Mouse (Mus musculus): ENCODE measurements at regions not wholly inside any gene's neighbourhood (a gene's known extent, or its start where the extent isn't known, plus 50 kb on each side); places are given as distances from the start of the nearest gene placed in this dataset.

GRCm38 (mm10) chr4:12538694-12539121 lies 366.9 kb upstream of the Fam92a start:
- Histone ChIP-seq H3K4me1 (ENCODE audit: control insufficient read depth, insufficient read depth, low read length) (no peaks in the 10 kb centered on the region), H3K9me3 (ENCODE audit: control insufficient read depth, low read length) (no peaks in the 10 kb centered on the region), H3K4me3 (ENCODE audit: low read length) (no peak overlapping the region), H3K27me3 (ENCODE audit: control insufficient read depth, insufficient read depth, low read length) (no peaks in the 10 kb centered on the region), H3K9ac (ENCODE audit: low read depth, low read length) (no peak overlapping the region), H3K36me3 (ENCODE audit: control insufficient read depth, insufficient read depth, low read length) (no peaks in the 10 kb centered on the region), H3K4me2 (replicated peaks; ENCODE audit: low read depth, low read length) (0 out of 2 replicates have a peak overlapping the region, but pooled peaks have one; percentile 15), H3K27ac (ENCODE audit: low read depth, low read length) (no peak overlapping the region)
- ATAC-seq (ENCODE audit: low FRiP score, low TSS enrichment): peak; percentile 76; the same call in 1 of the 2 replicates
- 10% methylated on average over 4 of the region's 4 CpGs for WGBS

DNA sequence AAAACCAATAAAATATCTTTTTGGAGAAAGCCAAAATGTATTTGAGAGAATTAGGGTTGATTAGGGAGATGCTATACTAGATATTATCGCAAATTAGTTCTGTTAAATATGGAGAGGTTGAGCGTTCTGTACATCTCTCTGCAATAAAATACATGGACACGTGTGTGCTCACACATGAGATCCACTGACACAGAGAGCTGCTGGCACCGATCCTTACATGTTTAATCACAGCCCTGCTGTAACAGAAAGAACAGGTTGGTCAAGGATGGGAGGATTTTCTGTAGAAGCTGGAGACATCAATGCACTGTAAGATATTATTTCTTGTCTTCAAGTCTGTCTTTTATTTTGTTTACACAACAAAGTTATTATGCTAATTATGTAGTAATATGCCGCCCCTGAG lies 366.2 kb upstream of the Fam92a start:
- H3K27ac ChIP-seq (ENCODE audit: low read depth, low read length): no peak overlapping the region
- H3K36me3 ChIP-seq (ENCODE audit: control insufficient read depth, insufficient read depth, low read length): no peaks in the 10 kb centered on the region
- no peaks in the 10 kb centered on the region for H3K27me3 ChIP-seq (ENCODE audit: control insufficient read depth, insufficient read depth, low read length)
- no peaks in the 10 kb centered on the region for H3K9me3 ChIP-seq (ENCODE audit: control insufficient read depth, low read length)
- no peak overlapping the region for H3K9ac ChIP-seq (ENCODE audit: low read depth, low read length)
- no peaks in the 10 kb centered on the region for H3K4me1 ChIP-seq (ENCODE audit: control insufficient read depth, insufficient read depth, low read length)
- 72% methylated on average over 5 of the region's 5 CpGs for WGBS
- H3K4me3 ChIP-seq (ENCODE audit: low read length): no peak overlapping the region
- no peak for ATAC-seq (ENCODE audit: low FRiP score, low TSS enrichment)
- H3K4me2 ChIP-seq (replicated peaks; ENCODE audit: low read depth, low read length): no peak overlapping the region

DNA sequence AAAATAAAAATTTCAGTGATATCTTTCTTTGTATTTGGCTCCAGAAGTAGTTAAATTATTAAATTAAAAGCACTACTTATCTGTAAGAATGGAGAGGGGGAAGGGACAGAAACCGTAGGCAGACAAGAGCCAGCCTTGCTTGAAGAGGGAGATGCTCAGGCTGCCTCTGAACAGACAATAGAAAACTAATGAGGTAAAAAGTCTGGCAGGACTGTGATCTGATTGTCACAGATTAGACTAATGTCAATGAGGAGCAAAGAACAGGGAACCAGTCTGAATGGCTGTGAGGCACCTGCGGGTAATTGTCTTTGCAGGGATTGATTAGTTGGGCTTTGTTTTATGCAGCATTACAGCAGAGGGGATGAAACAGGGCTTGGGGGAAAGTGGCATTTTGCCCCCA lies 362.3 kb upstream of the Fam92a start:
- H3K9me3 ChIP-seq (ENCODE audit: control insufficient read depth, low read length): no peaks in the 10 kb centered on the region
- no peaks in the 10 kb centered on the region for H3K4me1 ChIP-seq (ENCODE audit: control insufficient read depth, insufficient read depth, low read length)
- no peak for ATAC-seq (ENCODE audit: low FRiP score, low TSS enrichment)
- H3K4me2 ChIP-seq (replicated peaks; ENCODE audit: low read depth, low read length): no peak overlapping the region
- H3K4me3 ChIP-seq (ENCODE audit: low read length): no peak overlapping the region
- no peaks in the 10 kb centered on the region for H3K36me3 ChIP-seq (ENCODE audit: control insufficient read depth, insufficient read depth, low read length)
- no peaks in the 10 kb centered on the region for H3K27me3 ChIP-seq (ENCODE audit: control insufficient read depth, insufficient read depth, low read length)
- H3K27ac ChIP-seq (ENCODE audit: low read depth, low read length): no peak overlapping the region
- WGBS: 64% methylated on average over 2 of the region's 2 CpGs
- H3K9ac ChIP-seq (ENCODE audit: low read depth, low read length): no peak overlapping the region

- Histone ChIP-seq H3K4me1 (ENCODE audit: control insufficient read depth, insufficient read depth, low read length) (no peaks in the 10 kb centered on the region), H3K36me3 (ENCODE audit: control insufficient read depth, insufficient read depth, low read length) (no peaks in the 10 kb centered on the region), H3K27me3 (ENCODE audit: control insufficient read depth, insufficient read depth, low read length) (no peaks in the 10 kb centered on the region), H3K27ac (ENCODE audit: low read depth, low read length) (no peak overlapping the region), H3K4me3 (ENCODE audit: low read length) (no peak overlapping the region), H3K9me3 (ENCODE audit: control insufficient read depth, low read length) (no peaks in the 10 kb centered on the region), H3K4me2 (replicated peaks; ENCODE audit: low read depth, low read length) (no peak overlapping the region), H3K9ac (ENCODE audit: low read depth, low read length) (no peak overlapping the region)
- ATAC-seq (ENCODE audit: low FRiP score, low TSS enrichment): no peak
- 54% methylated on average over 4 of the region's 4 CpGs for WGBS
These were observed 361.1 kb upstream of the Fam92a start for GRCm38 (mm10) chr4:12532961-12533360.

GRCm38 (mm10) chr4:12522358-12522757 lies 350.5 kb upstream of the Fam92a start:
- Histone ChIP-seq H3K27ac (ENCODE audit: low read depth, low read length) (no peak overlapping the region), H3K4me1 (ENCODE audit: control insufficient read depth, insufficient read depth, low read length) (no peaks in the 10 kb centered on the region), H3K9ac (ENCODE audit: low read depth, low read length) (no peak overlapping the region), H3K36me3 (ENCODE audit: control insufficient read depth, insufficient read depth, low read length) (no peaks in the 10 kb centered on the region), H3K4me3 (ENCODE audit: low read length) (no peak overlapping the region), H3K27me3 (ENCODE audit: control insufficient read depth, insufficient read depth, low read length) (no peaks in the 10 kb centered on the region), H3K9me3 (ENCODE audit: control insufficient read depth, low read length) (no peaks in the 10 kb centered on the region), H3K4me2 (replicated peaks; ENCODE audit: low read depth, low read length) (no peak overlapping the region)
- ATAC-seq (ENCODE audit: low FRiP score, low TSS enrichment): no peak
- WGBS: 66% methylated on average over 7 of the region's 7 CpGs

DNA sequence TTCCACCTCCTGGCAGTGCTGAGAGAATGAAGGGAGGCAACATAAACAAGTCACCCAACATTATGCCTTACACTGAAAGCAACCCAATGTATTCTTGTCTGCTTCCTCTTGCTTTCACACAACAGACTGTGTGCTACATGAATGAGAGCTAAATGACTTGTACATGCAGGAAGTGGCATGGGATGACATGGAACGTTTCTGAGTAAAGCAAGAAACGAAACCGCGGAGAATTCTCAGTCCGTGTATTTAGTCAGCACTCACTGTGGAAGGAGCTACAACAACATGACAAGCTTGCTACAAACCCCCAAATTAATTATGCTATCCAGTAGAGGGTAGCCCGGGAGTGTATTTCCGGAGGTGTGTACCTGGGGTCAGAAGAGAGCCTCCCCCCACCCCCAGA lies 349.4 kb upstream of the Fam92a start:
- no peaks in the 10 kb centered on the region for H3K27me3 ChIP-seq (ENCODE audit: control insufficient read depth, insufficient read depth, low read length)
- no peak overlapping the region for H3K4me3 ChIP-seq (ENCODE audit: low read length)
- no peak overlapping the region for H3K27ac ChIP-seq (ENCODE audit: low read depth, low read length)
- H3K4me2 ChIP-seq (replicated peaks; ENCODE audit: low read depth, low read length): no peak overlapping the region
- no peaks in the 10 kb centered on the region for H3K9me3 ChIP-seq (ENCODE audit: control insufficient read depth, low read length)
- no peak for ATAC-seq (ENCODE audit: low FRiP score, low TSS enrichment)
- no peaks in the 10 kb centered on the region for H3K36me3 ChIP-seq (ENCODE audit: control insufficient read depth, insufficient read depth, low read length)
- no peak overlapping the region for H3K9ac ChIP-seq (ENCODE audit: low read depth, low read length)
- no peaks in the 10 kb centered on the region for H3K4me1 ChIP-seq (ENCODE audit: control insufficient read depth, insufficient read depth, low read length)
- 82% methylated on average over 7 of the region's 7 CpGs for WGBS

DNA sequence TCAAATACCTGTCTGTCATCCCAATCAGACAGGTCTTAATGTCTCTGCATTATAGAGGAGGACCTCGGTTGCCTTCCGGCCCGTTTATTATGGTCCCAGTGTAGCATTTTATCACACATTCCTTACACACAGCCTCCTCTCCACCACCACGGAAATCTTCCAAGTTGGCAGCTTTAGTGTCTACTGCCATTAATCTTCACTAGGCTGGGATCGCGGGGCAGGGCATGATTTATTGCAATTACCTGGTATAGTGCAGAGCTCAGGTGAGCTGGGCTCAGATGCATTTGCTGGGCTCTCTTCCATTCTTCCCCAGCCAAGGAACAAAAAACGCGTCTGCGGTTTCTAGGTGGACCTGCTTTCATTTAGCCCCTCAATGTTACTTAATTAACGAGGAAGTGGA lies 344.7 kb upstream of the Fam92a start:
- Histone ChIP-seq H3K4me2 (replicated peaks; ENCODE audit: low read depth, low read length) (no peak overlapping the region), H3K27me3 (ENCODE audit: control insufficient read depth, insufficient read depth, low read length) (no peaks in the 10 kb centered on the region), H3K9ac (ENCODE audit: low read depth, low read length) (no peak overlapping the region), H3K27ac (ENCODE audit: low read depth, low read length) (no peak overlapping the region), H3K9me3 (ENCODE audit: control insufficient read depth, low read length) (no peaks in the 10 kb centered on the region), H3K4me1 (ENCODE audit: control insufficient read depth, insufficient read depth, low read length) (no peaks in the 10 kb centered on the region), H3K36me3 (ENCODE audit: control insufficient read depth, insufficient read depth, low read length) (no peaks in the 10 kb centered on the region), H3K4me3 (ENCODE audit: low read length) (no peak overlapping the region)
- 63% methylated on average over 10 of the region's 10 CpGs for WGBS
- no peak for ATAC-seq (ENCODE audit: low FRiP score, low TSS enrichment)

DNA sequence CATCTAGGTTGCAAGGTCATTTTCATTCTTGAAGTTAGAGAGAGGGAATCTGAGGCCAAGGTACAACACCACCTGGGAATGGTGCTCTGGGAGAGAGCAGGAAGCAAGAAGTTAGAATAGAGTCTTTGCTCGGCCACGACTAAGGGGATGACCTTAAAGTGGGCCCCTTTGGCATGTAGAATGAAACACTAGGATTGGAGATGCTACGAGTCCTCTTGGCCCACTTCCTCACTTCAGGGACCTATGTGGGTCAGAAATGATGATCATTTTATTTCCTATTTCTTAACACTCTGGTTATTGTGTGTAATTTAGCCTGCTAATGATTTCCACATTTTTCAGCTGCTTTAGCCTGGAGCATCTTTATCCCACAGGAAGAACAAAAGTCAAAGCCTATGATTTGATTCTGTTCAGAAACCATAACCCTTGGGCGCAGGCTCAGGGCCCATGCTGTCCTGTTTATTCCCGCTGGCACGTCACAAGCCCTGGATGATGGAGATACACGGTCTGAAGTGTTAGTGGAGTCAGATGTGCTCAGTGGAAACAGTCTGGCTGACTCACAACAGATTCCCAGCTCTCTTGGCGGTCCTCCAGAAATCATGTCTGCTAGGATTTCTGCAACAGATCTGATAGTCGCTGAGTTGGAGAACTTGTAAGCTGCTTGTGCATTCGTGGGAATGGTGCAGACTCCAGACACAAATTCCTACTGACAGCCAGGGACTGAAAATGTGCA lies 340.0 kb upstream of the Fam92a start:
- Histone ChIP-seq H3K9me3 (ENCODE audit: control insufficient read depth, low read length) (no peaks in the 10 kb centered on the region), H3K4me3 (ENCODE audit: low read length) (no peak overlapping the region), H3K4me1 (ENCODE audit: control insufficient read depth, insufficient read depth, low read length) (no peaks in the 10 kb centered on the region), H3K4me2 (replicated peaks; ENCODE audit: low read depth, low read length) (no peak overlapping the region), H3K27me3 (ENCODE audit: control insufficient read depth, insufficient read depth, low read length) (no peaks in the 10 kb centered on the region), H3K9ac (ENCODE audit: low read depth, low read length) (no peak overlapping the region), H3K27ac (ENCODE audit: low read depth, low read length) (no peak overlapping the region), H3K36me3 (ENCODE audit: control insufficient read depth, insufficient read depth, low read length) (no peaks in the 10 kb centered on the region)
- no peak for ATAC-seq (ENCODE audit: low FRiP score, low TSS enrichment)
- 78% methylated on average over 10 of the region's 10 CpGs for WGBS

GRCm38 (mm10) chr4:12506851-12507551 lies 335.2 kb upstream of the Fam92a start:
- WGBS: 51% methylated on average over 8 of the region's 8 CpGs

More at GRCm38 (mm10) chr4:12506851-12507551, 335.2 kb upstream of the Fam92a start:
- H3K4me3 ChIP-seq (ENCODE audit: low read length): no peak overlapping the region
- H3K4me1 ChIP-seq (ENCODE audit: control insufficient read depth, insufficient read depth, low read length): no peaks in the 10 kb centered on the region
- no peak overlapping the region for H3K4me2 ChIP-seq (replicated peaks; ENCODE audit: low read depth, low read length)
- H3K27ac ChIP-seq (ENCODE audit: low read depth, low read length): no peak overlapping the region
- no peaks in the 10 kb centered on the region for H3K9me3 ChIP-seq (ENCODE audit: control insufficient read depth, low read length)
- H3K9ac ChIP-seq (ENCODE audit: low read depth, low read length): no peak overlapping the region
- H3K36me3 ChIP-seq (ENCODE audit: control insufficient read depth, insufficient read depth, low read length): no peaks in the 10 kb centered on the region
- ATAC-seq (ENCODE audit: low FRiP score, low TSS enrichment): no peak
- no peaks in the 10 kb centered on the region for H3K27me3 ChIP-seq (ENCODE audit: control insufficient read depth, insufficient read depth, low read length)
